Mouse (Mus musculus): Measurements from ENCODE around the gene Kel.

Kel gene

GRCm38 (mm10) chr6:41646220-41646619 lies 57.9 kb downstream of the Kel start:
- DNase-seq (ENCODE audit: low spot score) = no peak

- DNase-seq (ENCODE audit: low spot score) = no peak
Observed at GRCm38 (mm10) chr6:41643227-41643626, 60.9 kb downstream of the Kel start.

GRCm38 (mm10) chr6:41642765-41643164 lies 61.4 kb downstream of the Kel start:
- DNase-seq (ENCODE audit: low spot score) = no peak

- no peak for DNase-seq (ENCODE audit: low spot score)
Observed at GRCm38 (mm10) chr6:41641173-41641866, 62.8 kb downstream of the Kel start.

GRCm38 (mm10) chr6:41640449-41640848 lies 63.7 kb downstream of the Kel start:
- DNase-seq (ENCODE audit: low spot score) = no peak

GRCm38 (mm10) chr6:41637927-41638506 lies 66.1 kb downstream of the Kel start:
- no peak for DNase-seq (ENCODE audit: low spot score)

GRCm38 (mm10) chr6:41637393-41637792 lies 66.7 kb downstream of the Kel start:
- no peak for DNase-seq (ENCODE audit: low spot score)

Data from embryo, embryonic 10 days (tissue).